Mouse (Mus musculus) mouse trophoblast stem cell (cell line): Measurements from ENCODE around the gene Hes3.

Source experiments
- in situ Hi-C, 2 experiments: fragments of 300-500 bp; cut with MseI, MboI; formaldehyde crosslinking; loops; 2 replicates in 1 of 2; 3 replicates in 1 of 2; pipeline ENCODE4 v1.15.1; 2025

The Hes3 gene

DNA sequence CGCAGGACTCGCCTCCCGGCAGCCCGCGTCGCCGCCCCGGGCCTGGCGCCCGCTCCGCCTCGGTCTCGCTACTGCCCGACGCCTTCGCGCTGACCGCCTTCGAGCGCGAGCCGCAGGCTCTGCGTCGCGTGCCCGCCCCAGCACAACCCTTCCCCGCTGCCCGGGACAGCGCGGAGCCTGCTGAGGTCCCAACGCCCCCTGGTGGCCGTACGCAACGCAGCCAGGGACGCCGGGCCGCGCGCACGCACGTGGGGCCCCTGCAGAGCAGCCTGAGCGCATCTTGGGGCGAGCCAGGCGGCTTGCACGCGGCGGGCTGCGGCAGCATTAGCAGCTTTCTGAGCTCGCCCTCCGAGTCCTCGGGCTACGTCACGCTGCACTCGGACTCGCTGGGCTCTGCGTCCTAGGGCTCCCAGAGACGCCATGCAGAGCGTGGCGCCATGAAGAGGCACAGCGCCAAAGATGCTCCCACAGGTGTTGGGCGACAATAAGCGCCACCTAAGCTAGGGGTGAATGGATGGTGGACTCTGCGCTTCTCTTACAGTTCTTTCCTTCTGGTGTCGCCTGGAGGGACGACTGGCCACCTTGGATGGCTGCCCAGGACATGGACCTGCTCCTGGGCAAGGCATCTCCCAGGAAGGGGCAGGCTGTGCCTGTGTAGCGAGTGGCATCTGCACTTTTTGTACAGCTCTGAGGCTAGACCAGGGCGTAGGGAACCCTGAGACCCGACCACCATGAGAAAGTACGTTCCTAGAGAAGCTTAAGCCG is 8.1 kb downstream of the Hes3 start:
- in situ Hi-C loops: loop anchor here in 1 of 2 experiments (10.0 kb wide), 2 partner anchors 69 to 109 kb away; partner anchors contain the start of gene Acot7

DNA sequence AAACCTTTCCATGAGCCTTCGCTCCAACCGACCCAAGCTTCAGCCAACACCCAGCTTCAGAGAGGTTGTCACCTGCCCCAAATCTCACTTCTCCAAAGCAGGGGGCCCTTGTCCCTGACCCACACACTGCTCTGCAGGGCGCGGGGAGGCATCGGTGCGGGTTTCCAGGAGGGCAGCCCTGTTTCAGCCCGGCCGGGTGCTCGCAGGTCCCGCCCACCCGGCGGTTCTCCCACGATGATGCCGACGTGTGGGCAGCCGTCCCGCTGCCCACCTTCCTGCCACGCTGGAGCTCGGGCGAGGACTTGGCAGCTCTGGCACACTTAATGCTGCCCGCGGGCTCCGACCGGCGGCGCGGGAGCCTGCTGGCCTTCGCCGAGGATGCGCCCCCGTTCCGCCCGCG is 8.7 kb downstream of the Hes3 start:
- in situ Hi-C loops: loop anchor here in 1 of 2 experiments (10.0 kb wide), 2 partner anchors 68 to 108 kb away; partner anchors contain the start of gene Acot7

DNA sequence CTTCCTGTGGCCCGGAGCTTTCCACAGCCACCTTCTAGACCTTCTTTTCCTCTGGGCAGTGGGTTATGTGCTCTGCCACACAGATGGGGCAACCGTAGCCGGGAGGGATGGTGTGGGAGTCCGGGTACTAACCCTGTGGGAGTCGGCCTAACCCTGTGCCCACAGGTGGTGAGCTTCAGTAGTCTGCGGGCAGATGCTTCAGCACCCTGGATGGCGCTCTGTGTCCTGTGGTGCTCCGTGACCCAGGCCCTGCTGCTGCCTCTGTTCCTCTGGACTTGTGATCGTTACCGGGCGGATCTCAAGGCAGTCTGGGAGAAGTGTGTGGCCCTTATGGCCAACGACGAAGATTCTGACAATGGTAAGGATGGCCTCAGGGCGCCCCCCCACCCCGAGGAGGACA is 9.9 kb downstream of the Hes3 start:
- in situ Hi-C loops: loop anchor here in 1 of 2 experiments (10.0 kb wide), 2 partner anchors 67 to 107 kb away; partner anchors contain the start of gene Acot7

DNA sequence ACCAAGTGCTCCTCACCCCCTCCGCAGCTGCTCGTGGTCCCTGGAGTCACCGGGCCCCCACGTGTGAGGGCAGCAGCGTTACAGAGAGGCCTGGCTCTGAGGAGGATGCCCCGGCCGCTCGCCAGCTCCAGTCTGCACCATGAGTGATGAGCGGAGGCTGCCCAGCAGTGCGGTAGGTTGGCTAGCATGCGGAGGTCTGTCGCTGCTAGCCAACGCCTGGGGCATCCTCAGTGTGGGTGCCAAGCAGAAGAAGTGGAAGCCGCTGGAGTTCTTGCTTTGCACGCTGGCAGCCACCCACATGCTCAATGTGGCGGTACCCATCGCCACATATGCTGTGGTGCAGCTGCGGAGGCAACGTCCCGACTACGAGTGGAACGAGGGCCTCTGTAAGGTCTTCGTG is 12.5 kb downstream of the Hes3 start:
- in situ Hi-C loops: no loop called here

DNA sequence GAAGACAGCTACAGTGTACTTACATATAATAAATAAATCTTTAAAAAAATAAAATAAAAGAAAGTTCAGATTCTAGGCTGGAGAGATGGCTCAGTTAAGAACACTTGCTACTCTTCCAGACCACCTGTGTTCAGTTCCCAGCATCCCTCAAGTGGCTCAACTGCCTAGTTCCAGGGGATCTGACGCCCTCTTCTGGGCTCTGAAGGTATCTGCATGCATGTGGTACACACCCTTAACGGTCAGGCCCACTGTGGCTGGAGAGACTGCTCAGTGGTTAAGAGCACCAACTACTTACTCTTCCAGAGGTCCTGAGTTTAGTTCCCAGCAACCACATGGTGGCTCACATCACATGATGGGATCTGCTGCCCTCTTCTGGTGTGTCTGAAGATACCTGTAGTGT is 13.5 kb downstream of the Hes3 start:
- in situ Hi-C loops: no loop called here

DNA sequence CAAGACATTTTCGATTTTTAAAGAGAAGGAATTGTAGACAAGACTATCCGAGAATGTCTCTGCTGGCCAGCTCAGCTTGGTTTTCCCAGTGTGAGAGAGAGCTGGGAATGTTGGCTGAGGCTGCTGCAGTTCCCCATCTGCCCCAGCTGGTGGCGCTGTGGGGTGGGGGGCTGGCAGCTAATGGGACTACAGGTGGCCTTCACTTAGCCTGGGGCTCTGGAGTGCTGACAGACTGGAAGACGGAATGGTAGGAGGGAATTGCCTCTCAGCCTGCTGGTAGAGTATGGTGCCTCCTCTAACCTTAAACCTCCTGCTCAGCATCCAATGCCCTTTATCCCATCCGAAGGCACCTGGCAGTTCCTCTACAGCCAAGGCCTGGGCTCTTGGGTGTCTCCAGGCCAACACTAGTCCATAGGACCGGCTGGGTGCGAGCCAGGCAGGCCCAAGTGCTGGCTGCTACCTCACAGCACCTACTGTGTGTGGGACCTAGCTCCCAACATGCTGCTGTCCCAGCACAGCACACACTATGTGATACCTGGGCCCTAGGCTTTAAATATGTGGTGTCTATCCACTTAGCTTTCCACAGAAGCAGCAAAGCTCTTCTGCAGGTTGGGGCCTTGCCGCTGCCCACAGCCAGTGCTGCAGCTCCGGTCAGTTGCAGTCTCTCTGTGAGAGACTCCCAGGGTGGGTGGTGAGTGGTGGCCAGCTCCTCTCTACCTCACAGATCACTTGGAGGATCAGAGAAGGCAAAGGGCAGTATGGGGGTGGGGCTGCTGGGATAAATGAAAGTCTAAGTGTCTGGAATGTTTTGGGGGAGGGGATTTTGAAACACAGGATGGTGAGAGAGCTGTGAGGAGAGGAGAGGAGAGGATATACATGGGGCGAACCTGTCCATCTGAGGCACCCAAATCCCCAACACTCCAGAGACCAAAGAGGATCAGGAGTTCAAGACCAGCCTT is 14.8 kb downstream of the Hes3 start:
- in situ Hi-C loops: no loop called here

DNA sequence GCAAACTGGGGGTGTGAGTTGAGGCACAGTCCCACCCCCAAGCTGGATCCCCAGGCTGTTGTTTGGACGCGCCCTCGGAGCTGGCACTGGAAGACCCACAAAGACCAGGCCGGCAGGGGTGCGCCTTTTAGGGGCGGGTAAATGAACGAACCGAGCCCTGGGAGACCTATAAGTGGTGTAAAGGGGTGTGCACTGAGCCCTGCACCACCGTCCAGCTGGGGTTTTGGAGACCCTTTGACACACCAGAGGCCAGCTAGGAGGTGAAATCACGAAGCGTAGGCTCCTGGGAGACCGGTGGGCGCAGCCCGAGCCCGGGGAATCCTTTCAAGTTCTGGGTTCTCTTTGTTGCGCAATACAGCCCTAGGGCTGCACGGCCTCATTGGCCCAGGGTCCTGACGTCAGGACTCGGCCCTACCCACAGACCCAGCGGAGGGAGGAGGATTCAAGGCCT is 16.8 kb downstream of the Hes3 start:
- in situ Hi-C loops: no loop called here

DNA sequence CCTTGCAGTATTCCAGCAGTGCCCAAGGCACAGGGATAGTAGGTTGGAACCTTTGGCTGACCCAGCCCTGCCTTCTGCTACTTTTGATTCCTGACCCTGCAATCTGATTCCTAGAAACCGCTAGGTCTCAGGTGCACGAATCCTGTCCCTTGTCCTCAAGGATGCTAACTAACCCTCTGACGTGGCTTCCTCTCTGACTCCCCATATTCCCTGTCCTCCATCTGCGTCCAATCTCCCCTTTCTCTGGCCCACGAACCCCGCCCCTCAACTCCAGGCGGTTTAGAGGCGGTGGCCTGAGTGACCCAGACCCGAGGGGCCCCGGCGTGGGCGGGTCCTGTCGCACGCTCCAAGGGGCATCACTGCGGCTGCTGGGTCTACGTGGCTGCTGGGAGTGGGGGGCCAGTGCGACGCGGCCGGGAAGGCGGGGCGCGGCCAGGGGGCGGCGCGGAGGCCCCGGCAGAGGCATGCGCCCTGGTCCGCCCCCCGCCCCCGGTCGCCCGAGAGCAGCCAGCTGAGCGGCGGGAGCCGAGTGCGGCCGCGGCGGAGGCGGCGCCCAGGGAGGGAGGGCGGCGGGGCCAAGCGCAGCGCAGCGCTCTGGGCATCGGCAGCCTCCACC is 17.7 kb downstream of the Hes3 start, which contains the start of gene Gpr153:
TSS of gene Gpr153 (plus strand) at position 612 of the 616 bp plus-strand sequence.
- in situ Hi-C loops: no loop called here

DNA sequence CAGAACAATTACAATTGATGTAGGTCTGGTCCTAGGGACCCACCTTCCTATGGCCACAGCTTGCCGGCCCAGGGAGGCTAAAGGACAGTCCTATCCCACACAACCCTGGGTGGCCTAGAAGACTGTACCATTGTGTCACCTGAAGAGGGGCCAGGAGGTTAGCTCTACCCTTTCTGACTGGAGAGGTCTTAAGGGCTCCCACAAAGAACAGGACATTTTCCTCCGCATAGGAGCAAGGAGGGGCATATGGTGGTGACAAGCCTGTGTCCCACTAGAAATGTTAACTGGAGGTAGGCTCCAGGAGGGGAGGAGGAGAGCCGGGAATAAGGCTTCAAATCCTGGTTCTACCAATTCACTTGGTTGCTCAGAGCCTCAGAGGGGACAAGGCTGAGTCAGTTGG is 18.3 kb downstream of the Hes3 start:
- in situ Hi-C loops: no loop called here

DNA sequence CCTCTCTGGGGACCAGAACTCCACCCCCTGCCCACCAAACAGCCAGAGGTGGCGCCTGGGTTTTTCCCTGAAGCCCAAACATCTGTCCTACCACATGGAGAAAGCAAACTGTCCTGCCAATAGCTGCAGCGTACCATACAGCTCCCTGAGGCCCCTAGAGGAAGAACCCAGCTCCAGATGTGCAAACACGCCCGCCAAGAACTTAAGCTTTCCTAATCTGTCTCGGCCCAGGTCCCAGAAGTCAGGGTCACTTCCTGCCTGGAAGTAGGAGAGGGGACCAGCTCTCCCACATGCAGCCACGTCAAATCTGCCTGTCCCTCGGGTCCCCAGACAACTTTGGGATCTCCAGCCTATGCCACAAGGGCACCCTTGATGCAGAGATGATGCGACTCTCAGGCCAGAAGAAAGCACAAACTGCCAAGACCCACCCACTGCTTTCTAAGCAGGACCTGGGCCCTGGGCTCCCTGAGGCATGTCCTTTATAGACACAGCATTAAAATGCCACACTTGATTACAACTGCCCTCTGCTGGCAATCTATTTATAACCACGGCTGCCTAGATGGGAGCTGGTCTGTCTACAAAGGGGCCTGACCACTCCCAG is 18.9 kb downstream of the Hes3 start:
- in situ Hi-C loops: no loop called here

DNA sequence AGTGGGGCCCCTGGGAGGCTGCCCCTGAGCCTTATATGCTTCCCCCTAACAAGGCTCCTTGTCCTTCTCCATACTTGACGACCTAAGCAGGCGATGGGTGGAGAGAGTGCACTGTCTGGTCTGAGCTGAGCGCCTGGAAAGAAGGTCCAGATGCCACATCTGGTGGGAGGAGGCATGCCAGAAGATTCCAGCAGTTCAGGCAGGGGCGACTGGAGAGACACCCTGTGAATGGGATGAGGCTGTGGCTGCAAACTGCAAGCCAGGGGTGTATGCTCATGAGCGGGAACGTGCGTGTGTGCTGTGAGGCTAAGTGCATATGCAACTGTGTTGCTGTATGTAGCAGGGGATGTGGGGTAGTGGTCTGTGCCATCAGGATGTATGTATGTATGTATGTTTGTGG is 19.5 kb downstream of the Hes3 start:
- in situ Hi-C loops: no loop called here

DNA sequence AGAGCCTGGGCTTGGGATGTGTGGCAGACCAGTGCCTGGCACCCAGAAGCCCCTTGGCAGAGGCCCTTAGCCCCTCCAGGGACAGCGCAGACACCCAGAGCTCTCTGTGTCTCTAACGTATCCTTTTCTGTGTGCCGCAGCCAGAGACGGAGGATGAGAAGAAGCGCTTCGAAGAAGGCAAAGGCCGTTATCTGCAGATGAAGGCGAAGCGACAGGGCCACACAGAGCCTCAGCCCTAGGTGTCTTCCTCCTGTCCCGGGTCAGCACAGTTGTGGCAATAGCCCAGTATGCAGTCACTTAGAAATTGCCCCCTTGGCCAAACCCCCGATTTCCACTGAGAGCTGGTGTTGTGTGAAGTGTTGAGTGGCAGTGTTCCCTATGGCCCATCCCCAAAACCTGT is 20.1 kb downstream of the Hes3 start:
- in situ Hi-C loops: no loop called here

DNA sequence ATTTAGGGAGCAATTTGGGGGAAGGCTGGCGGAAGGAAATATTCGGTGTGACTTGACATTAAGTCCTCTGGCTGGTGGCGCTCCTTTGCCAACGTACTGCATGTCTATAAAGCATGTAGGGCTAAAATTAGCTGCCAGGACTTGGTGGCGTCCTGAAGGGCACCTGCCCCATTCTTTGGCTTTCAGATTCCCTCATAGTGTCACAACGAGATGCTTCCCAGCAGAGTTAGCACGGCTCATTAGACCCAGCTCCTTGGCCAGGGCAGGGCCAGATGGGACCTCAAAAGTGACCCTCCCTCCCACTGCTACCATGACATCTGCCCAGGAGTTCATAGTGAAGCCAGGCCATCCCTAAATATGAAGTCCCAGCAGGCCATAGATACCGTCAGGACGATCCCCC is 20.9 kb downstream of the Hes3 start:
- in situ Hi-C loops: no loop called here

DNA sequence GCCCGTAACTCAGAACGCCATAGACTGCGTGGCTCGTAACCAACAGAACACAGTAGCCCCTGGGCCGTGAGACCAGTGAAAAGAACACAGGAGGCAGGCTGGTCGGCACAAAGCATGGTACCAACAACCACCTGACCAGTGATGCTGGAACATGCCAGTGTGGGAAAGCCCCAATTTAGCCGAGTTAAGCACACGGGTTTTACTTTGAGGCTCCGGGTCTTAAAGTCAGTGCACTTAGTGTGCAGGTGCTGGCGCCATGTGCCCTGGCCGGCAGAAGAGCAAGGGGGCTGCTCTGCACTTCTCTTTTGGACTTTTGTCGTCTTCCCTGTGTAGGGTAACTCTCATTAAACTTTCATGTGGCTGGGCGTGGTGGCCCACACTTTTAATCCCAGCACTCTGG is 21.5 kb downstream of the Hes3 start:
- in situ Hi-C loops: no loop called here

DNA sequence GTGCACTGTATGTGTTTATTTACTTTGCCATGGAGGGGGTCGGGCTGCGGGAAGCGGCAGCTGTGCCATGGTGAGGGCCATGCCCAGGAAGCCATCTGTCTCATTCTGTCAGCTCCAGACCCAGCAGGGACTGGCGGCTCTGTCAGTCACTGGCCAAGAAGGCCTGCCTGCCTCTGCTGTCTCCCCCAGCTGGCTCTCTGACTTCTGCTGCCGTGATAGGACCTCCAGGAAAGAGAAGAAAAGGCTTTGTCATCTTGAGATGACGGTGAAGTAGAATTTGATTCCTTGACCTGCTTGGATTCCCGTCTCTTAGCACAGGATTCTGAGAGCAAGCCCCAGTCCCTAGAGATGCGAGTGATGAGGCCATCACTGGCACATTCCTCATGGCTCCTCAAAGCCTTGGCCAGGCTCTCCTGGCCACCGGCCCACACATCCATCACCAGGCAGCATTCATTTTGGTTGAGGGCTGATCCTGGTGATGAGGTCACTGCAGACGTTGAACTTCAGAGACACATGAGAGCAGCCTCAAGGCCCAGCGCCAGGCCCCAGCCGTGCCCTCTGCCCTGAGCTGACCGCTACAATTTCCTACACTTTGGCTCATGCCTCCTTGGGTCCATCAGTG is 23.6 kb downstream of the Hes3 start:
- in situ Hi-C loops: no loop called here

DNA sequence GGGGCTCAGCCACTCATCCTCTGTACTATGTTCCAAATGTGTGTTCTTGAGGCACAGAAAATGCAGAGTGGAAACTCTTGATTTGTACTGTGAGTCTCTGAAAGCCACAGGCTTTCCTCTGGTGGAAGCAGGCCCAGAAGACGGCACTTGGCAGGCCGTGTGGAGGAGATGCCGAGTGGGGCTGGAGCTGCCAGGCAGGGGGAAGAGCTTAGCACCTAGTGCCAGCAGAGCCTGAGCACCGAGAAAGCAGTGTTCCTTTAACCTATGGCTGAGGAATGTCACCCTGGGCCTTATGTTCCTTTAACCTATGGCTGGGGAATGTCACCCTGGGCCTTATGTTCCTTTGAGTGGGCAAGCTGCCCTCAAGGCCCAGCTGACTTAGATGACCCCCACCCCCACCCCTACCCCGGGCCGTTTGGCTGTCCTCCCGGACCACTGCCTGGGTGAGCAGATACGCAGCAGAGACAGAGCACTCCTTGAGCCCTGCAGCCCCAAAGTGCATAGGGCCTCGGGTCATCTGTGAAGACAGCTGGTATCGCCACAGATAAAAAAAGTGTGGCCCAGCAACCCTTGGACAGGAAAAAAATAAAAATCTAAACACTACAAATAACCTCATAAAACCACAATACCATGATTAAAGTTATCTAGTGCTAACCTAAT is 25.1 kb downstream of the Hes3 start:
- in situ Hi-C loops: no loop called here

DNA sequence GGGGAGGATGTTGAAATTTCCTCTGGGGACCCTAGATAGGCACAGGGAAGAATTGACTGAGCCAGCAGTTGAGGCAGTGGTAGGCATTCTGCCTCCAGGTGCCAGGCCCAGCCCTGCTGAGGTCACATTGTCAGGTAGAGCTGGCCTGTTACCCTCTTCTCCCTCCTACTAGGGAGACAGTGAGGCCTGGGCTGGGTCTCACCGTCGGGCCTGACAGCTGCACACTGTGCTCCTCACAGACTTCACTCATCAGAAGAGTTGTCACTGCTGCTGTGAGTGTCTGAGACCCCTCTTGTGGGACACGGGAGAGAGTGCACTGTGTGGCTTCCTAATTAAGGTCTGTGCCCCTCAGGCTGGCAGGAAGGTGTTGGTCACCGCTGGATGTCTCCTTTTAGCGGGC is 25.7 kb downstream of the Hes3 start:
- in situ Hi-C loops: no loop called here

DNA sequence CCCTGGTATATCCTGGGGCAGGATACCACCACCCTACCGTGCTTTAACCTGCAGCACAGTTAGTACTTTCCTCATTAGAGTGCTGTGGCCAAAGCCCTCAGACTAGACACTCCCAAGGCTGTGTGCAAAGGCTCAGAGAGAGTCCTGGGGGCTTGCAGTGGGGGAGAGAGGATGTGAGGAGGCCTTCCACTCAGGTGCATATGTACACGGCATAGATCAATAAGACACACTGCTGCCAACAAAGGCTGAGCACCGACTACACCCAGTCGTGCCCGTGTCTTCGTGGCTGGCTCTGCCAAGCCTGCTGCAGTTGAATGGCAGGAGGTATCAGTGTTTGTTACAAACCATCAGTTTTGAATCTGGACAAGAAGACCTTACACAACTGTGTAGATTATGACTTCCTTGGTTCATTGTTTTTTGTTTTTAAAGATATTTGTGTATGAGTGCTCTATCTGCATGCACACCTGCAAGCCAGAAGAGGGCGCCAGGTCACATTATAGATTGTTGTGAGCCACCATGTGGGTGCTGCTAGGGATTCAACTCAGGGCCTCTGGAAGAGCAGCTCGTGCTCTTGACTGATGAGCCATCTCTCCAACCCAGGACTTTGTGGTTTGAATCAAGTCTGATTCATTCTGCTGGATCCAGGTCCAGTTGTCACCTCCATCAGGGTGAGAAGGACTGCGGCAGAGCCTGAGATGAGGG is 26.4 kb downstream of the Hes3 start:
- in situ Hi-C loops: no loop called here

DNA sequence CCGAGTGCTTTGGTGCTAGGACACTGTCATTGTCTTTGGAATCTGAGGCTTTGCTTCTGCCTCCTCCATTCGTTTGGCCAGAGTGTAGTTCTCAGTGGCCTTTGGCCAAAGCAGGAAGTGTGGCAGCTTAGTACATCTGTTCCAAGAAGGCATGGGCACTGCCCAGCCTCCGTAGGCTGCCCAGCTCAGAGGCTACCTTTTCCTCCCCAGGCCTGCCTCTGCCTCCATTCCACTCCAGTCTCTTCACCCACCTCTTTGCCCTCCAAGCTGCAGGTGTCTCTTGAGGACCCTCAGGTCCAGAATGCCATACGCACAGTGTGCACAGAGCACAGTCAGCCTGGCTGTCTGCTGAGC is 27.3 kb downstream of the Hes3 start:
- in situ Hi-C loops: no loop called here
